Mouse (Mus musculus) embryonic facial prominence, embryonic 15.5 days (tissue): ENCODE data around the gene Gm20388. TPM values are rescaled to one million over a fixed set of nuclear protein-coding genes. Genes with fewer than 3 reads are reported as not detected.
A peak's percentile ranks its signal among the peaks of the same experiment; 100 is the strongest.

Experiments
- ATAC-seq: fragments of 200-750 bp; cut with Nextera tagmentation; 2 replicates; pipeline ENCODE4 v1.8.0; 2017; ENCODE audit warnings: low read depth, moderate TSS enrichment; ENCODE audit not compliant: insufficient number of reproducible peaks, low FRiP score, low TSS enrichment
- H3K27ac ChIP-seq: fragments of 300-500 bp; sonication (generic); replicated peaks from 2 replicates; pipeline ENCODE4 v1.5.1; 2015; ENCODE audit warnings: mild to moderate bottlenecking, inconsistent platforms
- H3K27me3 ChIP-seq: fragments of 300-500 bp; sonication (generic); 2 replicates; pipeline ENCODE4 v1.6.1; 2015; ENCODE audit warnings: inconsistent platforms
- H3K36me3 ChIP-seq: fragments of 300-500 bp; sonication (generic); 2 replicates; pipeline ENCODE4 v1.6.1; 2015; ENCODE audit warnings: mild to moderate bottlenecking, inconsistent platforms
- H3K4me1 ChIP-seq: fragments of 300-500 bp; sonication (generic); 2 replicates; pipeline ENCODE4 v1.6.1; 2015; ENCODE audit warnings: inconsistent platforms
- H3K4me2 ChIP-seq: fragments of 300-500 bp; sonication (generic); replicated peaks from 2 replicates; pipeline ENCODE4 v1.6.1; 2015; ENCODE audit warnings: mild to moderate bottlenecking, inconsistent platforms
- H3K4me3 ChIP-seq: fragments of 300-500 bp; sonication (generic); replicated peaks from 2 replicates; pipeline ENCODE4 v1.5.1; 2015; ENCODE audit warnings: mild to moderate bottlenecking, inconsistent platforms
- H3K9ac ChIP-seq: fragments of 300-500 bp; sonication (generic); 2 replicates; pipeline ENCODE4 v1.6.1; 2015; ENCODE audit warnings: inconsistent platforms
- H3K9me3 ChIP-seq: fragments of 300-500 bp; sonication (generic); replicated peaks from 2 replicates; pipeline ENCODE4 v1.6.1; 2016; ENCODE audit warnings: inconsistent platforms
- WGBS: fragments of 180-500 bp; shearing (Covaris S2); methylation state at CpG from one replicate; pipeline ENCODE4 v1.1.7; 2015; 5-methylcytosine and 5-hydroxymethylcytosine counted together
- polyA plus RNA-seq: library from polyadenylated mRNA; unstranded; fragments of >200 nt; fragmentation: Nextera tagmentation; extraction: Ambion mirVana; gene quantifications from 2 replicates; pipeline ENCODE4 v1.2.1, GENCODE M21; 2015

Gene Gm20388
- polyA plus RNA-seq, 1 experiment from 2014 or later, result 8.0 TPM

DNA sequence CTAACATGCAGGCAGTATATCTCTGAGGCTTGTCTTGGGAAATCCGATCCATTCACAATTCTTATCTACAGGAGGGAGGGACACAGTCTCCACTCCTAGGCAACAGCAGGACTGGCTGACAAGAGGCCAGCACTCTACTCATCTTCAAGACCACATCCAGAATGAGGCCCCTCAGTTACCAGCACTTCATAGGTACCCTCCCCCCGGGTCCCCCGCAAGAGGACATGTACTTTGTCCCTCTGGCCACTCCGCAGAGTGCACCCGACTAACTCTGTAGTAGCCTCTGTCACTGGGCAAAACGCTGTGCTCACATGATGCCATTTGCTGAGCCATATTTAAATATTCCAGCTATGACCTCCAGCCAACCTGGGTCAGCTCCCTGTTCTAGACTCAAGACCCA lies 1887.8 kb downstream of the Gm20388 start:
- H3K27ac ChIP-seq, result no peak overlapping the region
- no peaks in the 10 kb centered on the region for H3K27me3 ChIP-seq
- no peaks in the 10 kb centered on the region for H3K9me3 ChIP-seq
- H3K4me1 ChIP-seq, result no peaks in the 10 kb centered on the region
- WGBS, result 91% methylated on average over 6 of the region's 6 CpGs
- peaks cover 79% of the 10 kb centered on the region for H3K36me3 ChIP-seq
- no peak overlapping the region for H3K4me3 ChIP-seq
- no peak overlapping the region for H3K4me2 ChIP-seq
- no peak for ATAC-seq
- H3K9ac ChIP-seq, result no peak overlapping the region

GRCm38 (mm10) chr8:121804829-121805228 lies 1894.2 kb downstream of the Gm20388 start:
- 0 out of 2 replicates have a peak, but pooled peaks cover 3% of the 10 kb centered on the region for H3K4me1 ChIP-seq
- no peak overlapping the region for H3K4me2 ChIP-seq
- H3K4me3 ChIP-seq, result no peak overlapping the region
- H3K36me3 ChIP-seq, result peaks cover 62% of the 10 kb centered on the region
- no peak overlapping the region for H3K9ac ChIP-seq
- no peaks in the 10 kb centered on the region for H3K9me3 ChIP-seq
- 96% methylated on average over 5 of the region's 5 CpGs for WGBS
- ATAC-seq, result no peak
- H3K27ac ChIP-seq, result no peak overlapping the region
- no peaks in the 10 kb centered on the region for H3K27me3 ChIP-seq

- peak; percentile 36; the same call in 1 of the 2 replicates for ATAC-seq
- no peaks in the 10 kb centered on the region for H3K9me3 ChIP-seq
- WGBS, result 74% methylated on average over 13 of the region's 13 CpGs
- H3K4me3 ChIP-seq, result no peak overlapping the region
- no peak overlapping the region for H3K27ac ChIP-seq
- H3K4me2 ChIP-seq, result no peak overlapping the region
- no peaks in the 10 kb centered on the region for H3K27me3 ChIP-seq
- H3K36me3 ChIP-seq, result peaks cover 57% of the 10 kb centered on the region
- H3K4me1 ChIP-seq, result 0 out of 2 replicates have a peak, but pooled peaks cover 3% of the 10 kb centered on the region
- no peak overlapping the region for H3K9ac ChIP-seq
These were observed 1895.5 kb downstream of the Gm20388 start for GRCm38 (mm10) chr8:121806126-121806525.

GRCm38 (mm10) chr8:121808032-121808431 lies 1897.4 kb downstream of the Gm20388 start:
- 82% methylated on average over 11 of the region's 11 CpGs for WGBS
- no peaks in the 10 kb centered on the region for H3K27me3 ChIP-seq
- H3K27ac ChIP-seq, result no peak overlapping the region
- no peaks in the 10 kb centered on the region for H3K9me3 ChIP-seq
- no peak overlapping the region for H3K4me3 ChIP-seq
- peaks cover 60% of the 10 kb centered on the region for H3K36me3 ChIP-seq
- no peak overlapping the region for H3K4me2 ChIP-seq
- no peak for ATAC-seq
- 0 out of 2 replicates have a peak, but pooled peaks cover 3% of the 10 kb centered on the region for H3K4me1 ChIP-seq
- H3K9ac ChIP-seq, result no peak overlapping the region

DNA sequence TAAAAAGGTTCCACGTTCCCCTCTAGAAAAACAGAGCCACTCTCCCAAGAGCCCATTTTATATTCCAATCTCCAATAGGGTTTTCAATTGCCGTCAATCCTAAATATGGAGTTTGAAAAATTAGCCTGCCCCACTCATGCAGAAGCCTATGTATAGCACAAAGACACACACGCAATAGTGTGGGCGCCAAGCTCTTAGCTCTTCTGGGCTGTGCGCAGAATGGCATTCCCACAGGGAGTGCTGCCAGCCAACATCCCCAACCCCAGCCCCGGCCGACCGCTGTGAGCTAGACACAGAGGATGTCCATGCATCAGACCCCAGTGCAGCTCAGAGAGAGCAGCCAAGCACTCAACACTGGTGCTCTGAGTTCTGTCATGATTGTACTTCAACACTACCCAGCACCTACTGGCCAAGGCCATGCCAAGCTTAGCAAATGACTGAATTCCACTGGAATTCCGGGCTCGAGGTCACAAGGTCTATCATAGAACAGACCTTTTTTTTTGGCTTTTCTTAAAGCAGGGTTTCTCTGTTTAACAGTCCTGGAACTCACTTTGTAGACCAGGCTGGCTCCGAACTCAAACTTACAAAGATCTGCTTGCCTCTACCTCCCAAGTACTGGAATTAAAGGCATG lies 1899.0 kb downstream of the Gm20388 start:
- no peak overlapping the region for H3K4me2 ChIP-seq
- no peak for ATAC-seq
- WGBS, result 91% methylated on average over 11 of the region's 11 CpGs

GRCm38 (mm10) chr8:121811502-121811901 lies 1900.9 kb downstream of the Gm20388 start:
- Histone ChIP-seq H3K9ac (no peak overlapping the region), H3K9me3 (no peaks in the 10 kb centered on the region), H3K27ac (no peak overlapping the region), H3K4me3 (no peak overlapping the region), H3K4me2 (no peak overlapping the region), H3K27me3 (no peaks in the 10 kb centered on the region), H3K36me3 (peaks cover 54% of the 10 kb centered on the region), H3K4me1 (no peaks in the 10 kb centered on the region)
- WGBS, result 90% methylated on average over 3 of the region's 3 CpGs
- ATAC-seq, result no peak

More for the DNA sequence above, 1899.0 kb downstream of the Gm20388 start:
- no peak overlapping the region for H3K27ac ChIP-seq
- H3K4me1 ChIP-seq, result 0 out of 2 replicates have a peak, but pooled peaks cover 3% of the 10 kb centered on the region
- no peaks in the 10 kb centered on the region for H3K27me3 ChIP-seq
- no peak overlapping the region for H3K4me3 ChIP-seq
- H3K36me3 ChIP-seq, result peaks cover 63% of the 10 kb centered on the region
- no peak overlapping the region for H3K9ac ChIP-seq
- H3K9me3 ChIP-seq, result no peaks in the 10 kb centered on the region

- ATAC-seq, result no peak
- Histone ChIP-seq H3K27ac (no peak overlapping the region), H3K9me3 (no peaks in the 10 kb centered on the region), H3K4me2 (no peak overlapping the region), H3K27me3 (no peaks in the 10 kb centered on the region), H3K4me1 (no peaks in the 10 kb centered on the region), H3K36me3 (peaks cover 50% of the 10 kb centered on the region), H3K9ac (no peak overlapping the region), H3K4me3 (no peak overlapping the region)
- 93% methylated on average over 12 of the region's 12 CpGs for WGBS
These were observed 1901.4 kb downstream of the Gm20388 start for GRCm38 (mm10) chr8:121811931-121812570.

DNA sequence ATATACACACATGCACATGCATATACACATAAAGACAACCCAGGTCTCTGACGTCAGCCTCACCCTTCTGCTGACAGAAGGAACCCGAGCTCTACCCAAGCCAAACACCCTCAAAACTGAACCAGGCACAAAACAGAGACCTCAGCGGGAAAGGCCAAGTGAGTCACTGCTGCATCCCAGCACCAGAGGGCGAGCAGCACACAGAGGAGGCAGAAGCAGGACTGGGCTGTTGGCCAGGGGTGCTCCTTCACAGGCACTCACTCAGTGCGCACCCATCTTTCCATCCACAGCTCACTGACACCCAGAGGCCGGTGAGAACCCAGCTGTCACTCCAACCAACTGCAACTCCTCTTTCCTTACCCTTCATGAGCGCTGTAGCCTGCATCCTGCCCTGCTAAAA lies 1907.6 kb downstream of the Gm20388 start:
- Histone ChIP-seq H3K4me2 (no peak overlapping the region), H3K27me3 (no peaks in the 10 kb centered on the region), H3K9ac (no peak overlapping the region), H3K9me3 (no peaks in the 10 kb centered on the region), H3K27ac (no peak overlapping the region), H3K4me1 (no peaks in the 10 kb centered on the region), H3K36me3 (peaks cover 55% of the 10 kb centered on the region), H3K4me3 (no peak overlapping the region)
- 82% methylated on average over 7 of the region's 7 CpGs for WGBS
- ATAC-seq, result no peak

GRCm38 (mm10) chr8:121820840-121821239 lies 1910.2 kb downstream of the Gm20388 start:
- Histone ChIP-seq H3K4me1 (no peaks in the 10 kb centered on the region), H3K9ac (no peak overlapping the region), H3K27me3 (no peaks in the 10 kb centered on the region), H3K4me3 (no peak overlapping the region), H3K9me3 (no peaks in the 10 kb centered on the region), H3K4me2 (no peak overlapping the region), H3K36me3 (peaks cover 38% of the 10 kb centered on the region), H3K27ac (no peak overlapping the region)
- no peak for ATAC-seq
- 88% methylated on average over 6 of the region's 6 CpGs for WGBS

DNA sequence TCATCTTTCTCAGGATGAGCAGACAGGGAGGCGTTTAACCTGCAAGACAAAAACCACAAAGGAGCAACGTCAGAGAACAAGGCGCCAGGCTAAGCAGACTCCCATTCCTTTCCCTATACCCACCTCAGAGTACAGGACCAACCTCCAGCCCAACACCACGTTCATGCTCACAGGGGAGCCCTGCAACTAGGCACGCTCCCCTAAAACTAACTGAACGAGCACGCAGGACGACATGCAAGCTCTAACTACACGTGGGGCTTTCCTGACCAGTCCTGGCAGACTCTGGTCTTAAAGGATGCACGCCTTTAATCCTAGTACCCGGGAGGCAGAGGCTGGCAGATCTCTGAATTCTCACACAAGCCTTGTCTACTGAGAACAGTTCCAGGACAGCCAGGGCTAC lies 1910.7 kb downstream of the Gm20388 start:
- no peak overlapping the region for H3K4me2 ChIP-seq
- no peak for ATAC-seq
- H3K9me3 ChIP-seq, result no peaks in the 10 kb centered on the region
- H3K9ac ChIP-seq, result no peak overlapping the region
- H3K27ac ChIP-seq, result no peak overlapping the region
- WGBS, result 87% methylated on average over 11 of the region's 11 CpGs
- no peak overlapping the region for H3K4me3 ChIP-seq
- H3K27me3 ChIP-seq, result no peaks in the 10 kb centered on the region
- no peaks in the 10 kb centered on the region for H3K4me1 ChIP-seq
- H3K36me3 ChIP-seq, result peaks cover 34% of the 10 kb centered on the region

DNA sequence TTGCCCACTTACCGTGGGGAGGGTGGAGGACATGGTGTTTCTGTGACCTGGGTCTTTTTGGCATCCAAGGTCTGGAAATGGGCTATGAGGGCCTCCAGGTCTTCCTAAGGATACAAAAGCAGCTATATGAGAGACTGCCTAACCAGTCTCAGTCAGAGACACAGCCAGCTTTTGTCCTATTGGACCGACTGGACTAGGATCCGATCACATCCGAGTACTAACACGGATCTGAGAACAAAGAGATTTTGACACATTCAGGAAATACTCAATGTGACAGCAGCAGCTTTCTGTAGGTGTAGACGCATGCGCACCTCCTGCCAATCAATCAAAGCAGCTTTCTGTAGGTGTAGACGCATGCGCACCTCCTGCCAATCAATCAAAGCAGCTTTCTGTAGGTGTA lies 1911.1 kb downstream of the Gm20388 start:
- Histone ChIP-seq H3K4me3 (no peak overlapping the region), H3K27me3 (no peaks in the 10 kb centered on the region), H3K9ac (no peak overlapping the region), H3K9me3 (no peaks in the 10 kb centered on the region), H3K36me3 (peaks cover 33% of the 10 kb centered on the region), H3K4me1 (no peaks in the 10 kb centered on the region), H3K4me2 (no peak overlapping the region), H3K27ac (no peak overlapping the region)
- 92% methylated on average over 9 of the region's 9 CpGs for WGBS
- no peak for ATAC-seq

DNA sequence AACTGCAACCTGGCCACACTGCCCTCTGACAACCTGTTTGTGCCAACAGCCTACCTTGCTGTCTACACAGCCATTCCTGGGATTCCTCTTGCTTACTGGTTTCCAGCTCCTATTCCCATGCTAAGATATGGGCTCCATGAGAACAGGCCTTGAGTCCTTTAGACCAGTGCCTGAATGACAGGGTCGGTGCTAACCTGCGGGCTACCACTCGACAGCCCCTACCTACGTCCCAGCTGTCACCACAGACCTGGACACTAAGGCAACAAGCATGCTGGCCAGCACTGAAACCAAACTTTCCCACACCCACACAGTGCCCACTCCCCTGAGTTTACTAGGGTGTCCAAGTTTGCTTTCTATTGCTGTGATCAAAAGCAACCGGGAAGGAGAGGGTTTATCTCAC lies 1917.1 kb downstream of the Gm20388 start:
- H3K4me1 ChIP-seq, result peaks cover 20% of the 10 kb centered on the region
- ATAC-seq, result no peak
- H3K4me3 ChIP-seq, result no peak overlapping the region
- no peak overlapping the region for H3K4me2 ChIP-seq
- H3K27me3 ChIP-seq, result no peaks in the 10 kb centered on the region
- H3K36me3 ChIP-seq, result no peaks in the 10 kb centered on the region
- H3K9me3 ChIP-seq, result no peaks in the 10 kb centered on the region
- no peak overlapping the region for H3K9ac ChIP-seq
- H3K27ac ChIP-seq, result no peak overlapping the region
- WGBS, result 91% methylated on average over 5 of the region's 5 CpGs
